Mouse (Mus musculus) small intestine, adult 2 months (tissue): ENCODE results near the gene Tm6sf1. TPM values are rescaled to one million over a fixed set of nuclear protein-coding genes. Genes with fewer than 3 reads are reported as not detected.
A peak's percentile ranks its signal among the peaks of the same experiment; 100 is the strongest.

Experiments used
- H3K27ac ChIP-seq: fragments of 200-500 bp; 2 replicates; pipeline ENCODE4 v1.5.1; 2012; ENCODE audit warnings: low read depth, low read length, control low read depth, inconsistent platforms; ENCODE audit not compliant: insufficient read depth
- H3K27me3 ChIP-seq: fragments of 200-500 bp; 2 replicates; pipeline ENCODE4 v1.6.1; 2012; ENCODE audit warnings: mild to moderate bottlenecking, moderate library complexity, low read length, inconsistent platforms; ENCODE audit not compliant: control insufficient read depth, insufficient read depth
- H3K36me3 ChIP-seq: fragments of 200-500 bp; 2 replicates; pipeline ENCODE4 v1.6.1; 2012; ENCODE audit warnings: mild to moderate bottlenecking, low read length, control low read depth, inconsistent platforms; ENCODE audit not compliant: control insufficient read depth, insufficient read depth
- H3K4me1 ChIP-seq: fragments of 200-500 bp; 2 replicates; pipeline ENCODE4 v1.6.1; 2012; ENCODE audit warnings: low read length, inconsistent platforms, mixed read lengths; ENCODE audit not compliant: control insufficient read depth, insufficient read depth, insufficient read length
- H3K4me3 ChIP-seq: fragments of 200-500 bp; 2 replicates; pipeline ENCODE4 v1.5.1; 2012; ENCODE audit warnings: low read depth, mild to moderate bottlenecking, control low read depth, inconsistent platforms, low read length, moderate library complexity
- CTCF ChIP-seq: fragments of 200-500 bp; IDR thresholded peaks from 2 replicates; pipeline ENCODE4 v1.5.1; 2012; ENCODE audit warnings: low read depth, mild to moderate bottlenecking, control low read depth, inconsistent platforms, low read length, moderate library complexity, mixed read lengths; ENCODE audit not compliant: insufficient replicate concordance, insufficient read length; ENCODE audit errors: extremely low read depth
- POLR2A ChIP-seq: fragments of 200-500 bp; IDR thresholded peaks from 2 replicates; pipeline ENCODE4 v1.6.1; 2012; ENCODE audit warnings: low read depth, mild to moderate bottlenecking, control low read depth, inconsistent platforms, low read length, moderate library complexity
- WGBS: fragments of 180-500 bp; shearing (Covaris S2); methylation state at CpG from one replicate; pipeline ENCODE4 v1.1.7; 2018; 5-methylcytosine and 5-hydroxymethylcytosine counted together
- polyA plus RNA-seq: library from polyadenylated mRNA; depleted of rRNA; stranded (reverse); fragments of >200 nt; gene quantifications from 2 replicates; pipeline ENCODE4 v1.2.3, GENCODE M21; 2012

The Tm6sf1 gene
- polyA plus RNA-seq, 1 experiment, result 16.3 TPM

DNA sequence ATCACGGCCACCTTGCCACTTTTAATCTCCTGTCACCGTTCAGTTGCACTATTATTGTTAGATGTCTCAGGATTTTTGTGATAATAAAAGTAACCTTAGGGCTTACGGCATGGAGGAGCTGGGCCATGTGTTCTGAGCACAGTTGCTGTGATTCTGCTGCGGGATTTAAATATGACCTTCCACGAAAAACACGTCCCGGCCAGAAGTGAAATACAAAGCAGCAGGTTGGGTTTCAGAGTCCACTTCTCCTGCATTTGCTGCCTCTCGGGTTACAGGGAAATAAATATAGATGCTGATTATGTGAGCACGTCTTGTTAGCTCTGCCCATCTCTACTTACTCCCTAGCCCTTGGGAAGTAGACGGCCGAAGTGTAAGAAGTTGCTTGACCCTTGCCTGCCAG lies 14.0 kb upstream of the Tm6sf1 start:
- WGBS, result 90% methylated on average over 11 of the region's 11 CpGs
- no peaks in the 10 kb centered on the region for H3K27me3 ChIP-seq
- H3K4me3 ChIP-seq, result no peak overlapping the region
- H3K27ac ChIP-seq, result no peak overlapping the region
- no peak for TF ChIP-seq CTCF
- no peak for TF ChIP-seq POLR2A
- H3K36me3 ChIP-seq, result no peaks in the 10 kb centered on the region
- no peaks in the 10 kb centered on the region for H3K4me1 ChIP-seq

DNA sequence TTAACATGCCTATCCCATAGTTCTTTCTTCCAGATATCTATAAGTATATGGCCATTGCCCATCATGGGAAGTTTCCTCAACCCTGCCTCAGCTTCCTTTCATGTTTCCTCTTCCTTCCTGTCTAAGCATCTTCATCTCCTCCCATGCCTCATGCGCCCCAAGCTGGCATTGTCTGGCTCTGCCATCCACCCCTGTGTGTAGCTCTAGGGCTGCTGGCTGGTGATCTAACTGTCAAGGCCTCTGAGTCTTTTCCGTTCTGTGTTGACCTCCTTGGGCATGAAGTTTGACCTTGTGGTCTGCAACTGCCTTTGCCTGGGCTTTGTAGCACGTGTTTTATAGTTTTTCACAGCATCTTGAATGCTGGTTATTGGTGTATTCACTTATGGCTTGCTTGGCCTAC lies 13.5 kb upstream of the Tm6sf1 start:
- H3K4me3 ChIP-seq, result no peak overlapping the region
- H3K36me3 ChIP-seq, result no peaks in the 10 kb centered on the region
- no peaks in the 10 kb centered on the region for H3K27me3 ChIP-seq
- no peak overlapping the region for H3K27ac ChIP-seq
- TF ChIP-seq POLR2A (no peak), CTCF (no peak)
- H3K4me1 ChIP-seq, result no peaks in the 10 kb centered on the region
- 85% methylated on average over 3 of the region's 3 CpGs for WGBS

DNA sequence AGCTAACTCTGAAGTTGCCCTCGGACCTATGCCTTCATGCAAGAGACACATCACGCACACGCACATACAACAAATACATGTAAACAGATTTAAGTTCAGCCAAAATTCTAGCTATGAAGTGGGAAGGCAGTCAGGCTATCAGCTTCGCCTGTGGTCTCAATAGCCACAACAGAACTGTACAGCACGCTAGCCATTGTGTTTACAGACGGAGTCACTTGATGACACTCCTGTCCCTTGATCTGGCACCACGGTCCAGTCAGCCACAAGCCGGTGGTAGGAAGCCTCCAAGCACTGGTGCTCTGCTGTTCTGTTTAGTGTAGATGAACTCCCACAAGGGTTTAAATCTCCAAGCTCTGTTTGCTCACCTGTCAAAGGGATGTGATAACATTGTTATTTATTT lies 12.8 kb upstream of the Tm6sf1 start:
- Histone ChIP-seq H3K27ac (no peak overlapping the region), H3K4me3 (no peak overlapping the region)
- WGBS, result 37% methylated on average over 8 of the region's 8 CpGs

DNA sequence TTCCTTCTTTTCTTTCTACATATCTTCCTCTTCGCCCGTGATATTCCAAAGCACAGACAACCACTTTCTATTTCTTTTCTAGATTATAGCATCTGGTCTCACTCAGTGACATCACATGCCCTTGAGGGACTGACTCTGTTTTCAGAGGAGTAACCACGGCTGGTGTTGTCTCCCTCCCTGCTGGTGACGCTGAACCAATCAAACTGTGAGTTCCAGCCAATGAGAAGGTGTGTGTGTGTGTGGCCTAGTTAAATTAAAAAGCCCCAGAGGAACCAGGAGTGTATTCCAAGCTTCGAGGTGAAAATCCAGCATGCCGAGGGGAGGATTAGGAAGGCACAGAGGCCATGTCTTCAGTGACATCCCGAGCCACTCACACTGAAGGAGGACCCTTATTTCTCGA lies 11.8 kb upstream of the Tm6sf1 start:
- WGBS, result 49% methylated on average over 8 of the region's 8 CpGs

More for the DNA sequence above, 12.8 kb upstream of the Tm6sf1 start:
- Histone ChIP-seq H3K27me3 (no peaks in the 10 kb centered on the region), H3K4me1 (no peaks in the 10 kb centered on the region), H3K36me3 (no peaks in the 10 kb centered on the region)
- TF ChIP-seq CTCF (no peak), POLR2A (no peak)

DNA sequence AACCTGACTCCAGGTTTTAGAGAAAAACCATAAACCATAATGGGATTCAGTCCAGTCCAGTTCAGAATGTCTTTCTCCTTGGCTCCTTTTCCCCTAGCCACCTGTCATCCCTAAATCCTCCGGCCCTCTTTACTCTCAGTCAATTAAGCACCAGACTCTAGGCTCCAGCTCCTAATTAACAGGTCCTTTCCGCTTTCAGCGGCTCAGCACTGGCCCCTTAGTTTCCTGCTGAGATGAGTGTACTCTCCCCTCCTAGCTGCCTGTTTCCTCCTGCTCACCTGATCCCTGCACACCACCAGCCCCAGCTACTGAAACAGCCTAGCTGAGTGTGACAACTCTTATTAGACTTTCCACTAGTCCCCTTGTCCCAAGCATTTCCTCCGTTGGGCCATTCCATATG lies 11.0 kb upstream of the Tm6sf1 start:
- Histone ChIP-seq H3K4me1 (no peaks in the 10 kb centered on the region), H3K27me3 (no peaks in the 10 kb centered on the region), H3K4me3 (no peak overlapping the region), H3K27ac (no peak overlapping the region), H3K36me3 (no peaks in the 10 kb centered on the region)
- 83% methylated on average over 4 of the region's 4 CpGs for WGBS
- TF ChIP-seq CTCF (no peak), POLR2A (no peak)

More for the DNA sequence above, 11.8 kb upstream of the Tm6sf1 start:
- H3K36me3 ChIP-seq, result no peaks in the 10 kb centered on the region
- H3K4me1 ChIP-seq, result no peaks in the 10 kb centered on the region
- no peaks in the 10 kb centered on the region for H3K27me3 ChIP-seq
- no peak for TF ChIP-seq POLR2A
- no peak for TF ChIP-seq CTCF
- no peak overlapping the region for H3K4me3 ChIP-seq
- no peak overlapping the region for H3K27ac ChIP-seq

DNA sequence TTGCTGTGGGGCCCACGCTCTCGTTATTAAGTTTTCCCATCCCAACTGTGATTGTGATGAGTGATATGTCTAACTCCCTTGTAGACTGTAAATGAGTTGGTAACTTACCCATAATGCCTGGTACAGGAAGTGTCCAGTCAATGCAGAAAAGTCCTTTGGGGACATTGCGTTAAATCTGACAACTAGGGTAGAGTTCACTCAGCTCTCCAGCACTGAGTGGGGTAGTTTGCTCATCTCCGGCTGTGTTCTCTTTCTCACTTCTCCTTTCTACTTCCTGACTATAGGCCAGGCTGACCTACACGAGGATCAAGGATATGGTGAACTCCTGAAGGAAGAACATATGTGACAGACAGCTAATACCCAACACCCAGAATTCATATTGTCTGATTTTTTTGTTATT lies 9.6 kb upstream of the Tm6sf1 start:
- Histone ChIP-seq H3K36me3 (no peaks in the 10 kb centered on the region), H3K27ac (peak overlapping the region; percentile 43), H3K4me3 (no peak overlapping the region), H3K27me3 (no peaks in the 10 kb centered on the region), H3K4me1 (no peaks in the 10 kb centered on the region)
- TF ChIP-seq POLR2A (no peak), CTCF (no peak)
- WGBS, result 75% methylated on average over 5 of the region's 5 CpGs

DNA sequence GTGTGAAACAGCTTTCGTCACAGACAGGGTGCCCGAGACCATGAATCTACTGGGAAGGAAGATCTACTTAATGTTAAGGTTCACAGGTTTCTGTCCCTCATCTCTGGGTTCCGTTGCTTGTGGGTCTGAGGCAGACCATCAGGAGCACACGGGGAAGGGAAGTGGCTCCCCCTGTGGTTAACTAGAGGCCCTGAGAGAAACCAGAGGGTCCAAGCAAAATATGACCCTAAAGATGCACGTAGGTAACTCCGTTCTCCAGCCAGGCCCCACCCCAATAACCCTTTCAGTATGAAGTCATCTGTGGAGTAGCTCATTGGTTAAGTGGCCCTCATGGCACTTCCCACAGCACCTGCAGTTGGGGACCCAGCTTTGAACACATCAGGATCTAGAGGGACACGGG lies 9.2 kb upstream of the Tm6sf1 start:
- 73% methylated on average over 7 of the region's 7 CpGs for WGBS
- Histone ChIP-seq H3K4me1 (peaks cover 3% of the 10 kb centered on the region; the same call in 1 of the 2 replicates), H3K27ac (peak overlapping the region; percentile 43; the same call in 1 of the 2 replicates), H3K4me3 (no peak overlapping the region), H3K27me3 (no peaks in the 10 kb centered on the region), H3K36me3 (no peaks in the 10 kb centered on the region)
- TF ChIP-seq POLR2A (no peak), CTCF (no peak)

DNA sequence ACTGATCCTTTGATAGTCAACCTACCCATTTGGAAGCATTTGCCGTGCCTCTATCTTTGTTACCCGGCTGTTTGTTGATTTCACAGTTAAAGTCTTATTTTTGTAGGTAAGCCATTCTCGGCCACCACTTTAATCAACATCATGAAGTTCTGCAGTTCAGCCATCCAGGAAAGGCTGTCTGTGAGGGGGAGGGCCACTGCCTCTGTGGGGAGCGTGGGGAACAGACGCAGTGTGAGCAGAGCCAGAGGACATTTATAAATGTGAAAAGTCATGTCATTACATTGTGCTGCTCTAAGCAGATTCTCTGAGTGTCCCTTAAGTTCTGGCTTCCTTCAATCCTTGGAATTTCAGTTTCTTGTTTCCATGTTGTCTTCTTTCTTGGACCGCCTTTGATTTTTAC lies 8.6 kb upstream of the Tm6sf1 start:
- WGBS, result 81% methylated on average over 6 of the region's 6 CpGs
- H3K4me1 ChIP-seq, result peaks cover 5% of the 10 kb centered on the region; the same call in 1 of the 2 replicates

More for the DNA sequence above, 8.6 kb upstream of the Tm6sf1 start:
- Histone ChIP-seq H3K4me3 (no peak overlapping the region), H3K27ac (no peak overlapping the region), H3K27me3 (no peaks in the 10 kb centered on the region), H3K36me3 (no peaks in the 10 kb centered on the region)
- TF ChIP-seq CTCF (no peak), POLR2A (no peak)
